Mouse (Mus musculus) gastrocnemius, postnatal 4 days (tissue): ENCODE data around the gene Neurog2. TPM values are rescaled to one million over a fixed set of nuclear protein-coding genes. Genes with fewer than 3 reads are reported as not detected.

Experiments used
- DNase-seq, 2 experiments: peaks; one replicate each; pipeline ENCODE4 v3.0.0; 2021 to 2022; ENCODE audit warnings: low spot score in 2 of 2, mixed read lengths in 2 of 2
- long read RNA-seq, 2 experiments: library from polyadenylated mRNA; stranded (forward); transcript quantifications; one replicate each; pipeline ENCODE4 v2.0.0; 2021
- total RNA-seq, 2 experiments: library from RNA; stranded (reverse); gene quantifications; 2 replicates each; pipeline ENCODE4 v1.2.3; 2021

Gene Neurog2
- total RNA-seq = not detected
- long read RNA-seq, experiment 1 = 0 reads
- long read RNA-seq, experiment 2 = 0 reads

GRCm38 (mm10) chr3:127633080-127634032 is at the start of gene Neurog2:
TSS of gene Neurog2 (plus strand) at chr3:127633135.
- no peak for DNase-seq

DNA sequence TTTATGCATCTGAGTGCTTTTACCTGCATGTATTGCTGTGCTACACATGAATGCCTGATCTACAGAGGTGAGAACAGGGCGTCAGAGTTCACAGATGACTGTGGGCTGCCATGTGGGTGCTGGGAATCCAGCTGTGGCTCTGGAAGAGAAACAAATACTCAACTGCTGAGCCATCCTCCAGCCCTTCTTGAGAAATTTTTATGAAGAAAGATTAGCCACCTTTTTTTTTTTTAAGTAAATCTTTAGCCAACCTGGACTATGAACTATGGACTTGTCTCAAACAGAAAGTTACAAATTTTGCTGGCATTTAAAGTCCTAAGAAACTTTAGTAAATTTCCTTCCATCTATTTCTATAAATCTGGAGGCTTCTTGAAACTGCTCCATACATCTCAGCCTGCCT is 35.8 kb upstream of the Neurog2 start:
- DNase-seq = no peak

GRCm38 (mm10) chr3:127608109-127608508 is 24.8 kb upstream of the Neurog2 start:
- no peak for DNase-seq

DNA sequence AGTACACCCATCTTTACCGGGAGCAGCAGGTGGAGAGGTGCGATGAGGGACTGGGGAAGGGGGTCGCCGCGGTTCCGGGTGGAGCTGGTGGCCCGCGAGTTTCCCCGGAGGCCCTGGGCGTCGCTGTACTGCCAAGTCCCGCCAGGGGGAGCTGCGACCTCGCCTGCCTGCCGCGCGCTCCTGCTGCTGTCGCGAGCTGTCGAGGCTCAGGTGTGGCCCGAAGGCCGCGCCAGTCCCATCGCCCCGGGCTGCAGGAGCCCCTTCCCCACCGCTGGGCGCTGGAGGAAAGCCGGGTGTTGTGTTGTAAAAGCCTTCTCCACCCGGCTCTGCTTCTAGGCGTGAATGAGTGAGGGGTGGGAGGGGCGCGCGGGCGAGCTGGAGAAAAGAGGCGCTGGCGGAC is 7.6 kb upstream of the Neurog2 start:
- peak; percentile 55 to 67 for DNase-seq

DNA sequence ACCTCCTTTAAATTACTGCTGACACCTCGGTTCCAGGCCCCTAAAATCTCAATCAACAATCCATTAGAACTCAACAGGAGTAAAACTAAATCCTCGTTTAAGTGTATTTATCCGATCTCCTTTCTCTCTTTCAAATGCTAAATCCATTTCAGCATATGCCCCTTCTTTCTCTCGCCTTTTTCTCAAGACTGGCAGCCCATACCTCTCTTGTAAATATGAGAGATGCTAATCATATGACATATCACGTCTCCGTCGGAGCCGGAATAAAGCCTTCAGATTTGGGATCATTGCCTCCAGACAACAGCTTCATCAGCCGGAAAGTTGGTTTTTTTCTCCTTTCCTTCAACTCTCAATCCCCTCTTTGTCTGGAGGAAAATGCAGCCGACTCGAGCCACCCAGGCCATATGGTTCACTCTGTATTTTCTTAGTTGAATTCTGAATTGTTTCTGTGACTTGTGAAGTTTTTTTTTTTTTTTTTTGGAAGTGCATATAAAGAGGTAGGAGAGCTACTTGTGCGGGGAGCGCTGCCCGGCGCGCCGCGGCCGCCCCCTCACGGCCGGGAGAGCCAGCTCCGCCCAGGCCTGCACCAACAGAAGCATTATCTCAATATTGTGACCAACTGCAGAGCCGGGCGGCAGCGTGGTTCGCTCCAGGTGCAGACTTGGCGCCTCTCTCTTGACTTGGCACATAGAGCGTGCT is 7.1 kb upstream of the Neurog2 start:
- DNase-seq = no peak

- DNase-seq = no peak
Observed at GRCm38 (mm10) chr3:127626524-127626923, 6.4 kb upstream of the Neurog2 start.

DNA sequence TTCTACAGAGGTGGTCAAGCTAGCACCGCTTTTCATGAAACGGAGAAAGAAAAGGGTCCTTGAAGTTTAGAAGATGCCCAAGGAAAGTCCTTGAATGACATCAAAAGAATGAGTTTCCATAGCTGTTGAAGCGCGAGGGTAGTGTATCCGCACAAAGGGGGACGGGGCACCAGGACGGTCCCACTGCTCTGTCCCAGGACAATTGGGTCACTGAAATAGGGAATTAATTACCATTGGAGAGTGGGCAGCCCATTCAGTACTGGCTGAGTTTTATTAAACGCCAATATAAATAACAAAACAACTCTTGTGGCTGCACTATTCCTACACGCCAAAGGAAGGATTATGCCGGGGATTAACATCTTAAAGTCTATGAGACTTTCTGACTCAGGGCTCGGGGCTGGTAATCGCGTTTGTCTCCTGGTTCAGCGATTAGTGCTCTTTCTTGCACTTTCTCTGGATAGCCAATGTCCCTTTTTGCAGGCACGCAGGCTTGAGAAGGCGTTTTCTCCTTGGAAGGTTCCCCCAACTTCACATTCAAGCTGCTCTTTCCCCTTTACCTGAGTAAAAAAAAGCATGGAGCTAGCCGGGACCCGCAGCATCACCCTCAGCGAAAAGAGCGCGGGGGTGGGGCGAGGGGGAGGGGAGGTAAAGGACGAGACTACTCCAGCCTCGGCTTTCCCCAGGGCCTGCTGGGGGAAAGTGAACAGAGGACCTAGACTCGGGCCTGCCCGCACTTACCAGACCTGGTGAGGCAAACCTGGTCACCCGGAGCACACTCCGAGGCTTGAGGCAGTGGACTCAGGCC is 5.6 kb upstream of the Neurog2 start:
- no peak for DNase-seq

DNA sequence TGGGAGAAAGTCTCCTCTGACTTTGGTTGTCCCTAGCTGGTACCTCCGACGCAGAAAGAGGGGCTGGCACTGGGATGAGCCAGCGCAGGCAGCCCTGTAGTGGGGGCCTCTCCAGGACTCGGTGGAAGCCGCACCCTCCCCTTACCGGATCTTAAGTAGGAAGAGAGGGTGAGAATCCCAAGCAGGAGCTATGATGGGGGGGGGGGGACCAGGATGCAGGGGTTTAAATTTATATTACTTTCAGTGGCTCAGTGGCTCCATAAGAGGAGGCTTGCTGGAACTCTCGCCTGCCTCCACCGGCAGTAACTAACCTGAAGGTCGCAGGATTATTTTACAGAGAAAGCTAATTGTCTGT is 5.0 kb upstream of the Neurog2 start:
- no peak for DNase-seq

- DNase-seq = no peak
Observed at GRCm38 (mm10) chr3:127628311-127629184, 4.4 kb upstream of the Neurog2 start.

DNA sequence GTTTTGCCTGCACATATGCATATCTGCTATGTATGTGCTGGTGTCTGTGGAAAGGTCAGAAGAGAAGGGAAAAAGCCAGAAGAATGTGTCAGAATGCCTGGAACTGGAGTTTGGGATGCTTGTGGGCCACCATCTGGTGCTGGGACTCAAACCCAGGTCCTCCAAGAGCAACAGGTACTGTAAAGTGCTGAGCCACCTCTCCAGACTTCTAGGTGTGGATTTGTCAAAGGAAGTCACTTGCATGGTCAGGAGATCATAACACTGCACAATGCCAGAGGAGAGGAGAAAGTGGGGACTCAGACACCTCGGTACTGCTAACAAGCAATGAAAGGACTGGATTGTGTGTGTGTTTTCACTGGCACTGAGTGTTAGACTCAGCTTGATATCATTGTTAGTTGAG is 2.7 kb upstream of the Neurog2 start:
- no peak for DNase-seq

DNA sequence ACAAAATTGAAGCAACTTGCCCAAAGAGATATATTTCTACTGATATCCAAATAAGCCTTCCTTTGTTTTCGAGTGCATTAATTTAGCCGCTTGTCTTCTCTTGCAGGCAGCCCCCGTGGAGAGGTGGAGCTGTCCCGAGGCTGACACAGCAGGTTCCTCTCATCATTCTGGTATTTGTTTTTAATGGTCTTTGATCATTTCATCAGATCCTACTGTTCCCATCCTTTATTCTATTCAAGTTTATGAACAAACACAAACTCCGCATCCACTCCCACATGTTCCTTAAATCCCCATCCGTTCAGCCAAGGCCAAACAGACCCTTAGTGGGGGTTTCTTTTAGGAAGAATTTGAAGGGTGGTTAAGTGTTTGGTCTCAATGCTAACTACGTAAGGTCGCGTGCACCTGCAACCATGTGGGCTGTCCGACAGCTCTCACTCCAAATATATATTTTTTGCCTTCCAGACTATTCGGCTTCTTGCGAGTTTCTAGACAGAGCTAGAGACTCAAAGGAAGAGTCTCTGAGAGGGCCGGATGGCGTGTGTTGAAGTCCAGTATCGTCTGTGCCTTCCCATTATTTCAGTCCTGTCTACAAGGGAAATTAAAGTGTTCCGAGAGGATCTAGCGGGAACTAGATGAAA is 2.1 kb upstream of the Neurog2 start:
- no peak for DNase-seq

GRCm38 (mm10) chr3:127631582-127631981 is 1.4 kb upstream of the Neurog2 start:
- no peak for DNase-seq

DNA sequence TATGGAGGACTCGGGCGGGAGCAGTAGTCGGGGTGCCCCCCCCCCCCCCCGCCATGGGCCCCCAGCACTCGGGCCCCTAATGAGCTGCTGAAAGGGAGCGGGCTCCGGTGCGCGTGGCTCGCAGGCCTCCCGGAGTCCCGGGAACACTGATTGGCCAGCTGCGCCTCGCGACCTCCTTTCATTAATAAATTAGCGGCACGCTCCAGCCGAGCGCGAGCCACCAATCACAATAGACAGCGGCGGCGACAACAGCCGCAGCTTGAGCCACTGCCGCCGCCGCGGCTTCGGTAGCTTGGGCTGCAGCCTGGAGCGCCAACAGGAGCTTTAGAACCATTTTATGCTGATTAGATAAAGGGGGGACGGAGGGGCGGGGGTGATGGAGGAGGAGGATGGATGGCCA is 404 bp upstream of the Neurog2 start:
- no peak for DNase-seq

- peak; percentile 63 to 73 for DNase-seq
Observed at GRCm38 (mm10) chr3:127634101-127634983, 1.4 kb downstream of the Neurog2 start.

GRCm38 (mm10) chr3:127634984-127635349 is 2.0 kb downstream of the Neurog2 start:
- no peak for DNase-seq

GRCm38 (mm10) chr3:127639875-127640761 is 7.2 kb downstream of the Neurog2 start:
- peak in 1 of 2 experiments; percentile 59 for DNase-seq

GRCm38 (mm10) chr3:127640762-127641700 is 8.1 kb downstream of the Neurog2 start:
- DNase-seq = no peak
